Mouse (Mus musculus): ENCODE data around the gene Cdkn2d.

DNA sequence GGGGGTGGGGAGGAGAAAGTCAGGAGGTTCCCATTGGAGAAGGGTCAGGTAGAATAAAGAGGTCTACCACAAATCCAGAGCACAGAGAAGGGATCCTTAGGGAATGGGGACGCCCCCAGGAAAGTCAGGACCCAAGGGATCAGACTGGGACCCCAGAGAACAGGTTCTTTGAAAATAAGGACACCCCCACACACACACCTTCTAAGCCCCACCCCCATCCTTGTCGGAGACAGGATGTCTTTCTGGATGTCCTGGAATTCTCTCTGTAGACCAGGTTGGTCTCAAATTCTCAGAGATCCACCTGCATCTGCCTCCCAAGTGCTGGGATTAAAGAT lies 1.9 kb downstream of the Cdkn2d start:
- TF ChIP-seq CTCF (IDR thresholded peaks at IDR 0.05; ENCODE audit: low read depth) (no peak), EP300 (optimal IDR thresholded peaks at IDR 0.05) (no peak)
